Mouse (Mus musculus) heart, adult 2 months (tissue): ENCODE measurements at regions not wholly inside any gene's neighbourhood (a gene's known extent, or its start where the extent isn't known, plus 50 kb on each side); places are given as distances from the start of the nearest gene placed in this dataset.

ENCODE experiments used
- CTCF ChIP-seq: fragments of 200-600 bp; IDR thresholded peaks from 2 replicates; pipeline ENCODE4 v1.8.1; 2022; ENCODE audit warnings: antibody characterized with exemption, mild to moderate bottlenecking, moderate library complexity
- EP300 ChIP-seq: fragments of 200-500 bp; IDR thresholded peaks from 2 replicates; pipeline ENCODE4 v1.6.1; 2011; ENCODE audit warnings: low read depth, low read length, control low read depth; ENCODE audit not compliant: insufficient read depth
- POLR2A ChIP-seq: fragments of 200-500 bp; IDR thresholded peaks from 2 replicates; pipeline ENCODE4 v1.6.1; 2011; ENCODE audit warnings: mild to moderate bottlenecking, low read depth, low read length, control low read depth; ENCODE audit not compliant: insufficient read depth

GRCm38 (mm10) chr2:138937165-138937564, 556.5 kb upstream of the Sptlc3 start:
- TF ChIP-seq POLR2A (no peak), CTCF (no peak), EP300 (no peak)
